Mouse (Mus musculus) midbrain, embryonic 15.5 days (tissue): ENCODE measurements around the gene Tmem202. TPM values are rescaled to one million over a fixed set of nuclear protein-coding genes. Genes with fewer than 3 reads are reported as not detected.
A peak's percentile ranks its signal among the peaks of the same experiment; 100 is the strongest.

ENCODE experiments used
- ATAC-seq: fragments of 200-750 bp; cut with Nextera tagmentation; replicated peaks from 2 replicates; pipeline ENCODE4 v1.8.0; 2017; ENCODE audit warnings: moderate TSS enrichment
- H3K27ac ChIP-seq: fragments of 300-500 bp; sonication (generic); 2 replicates; pipeline ENCODE4 v1.5.1; 2015; ENCODE audit warnings: mild to moderate bottlenecking, inconsistent platforms
- H3K27me3 ChIP-seq: fragments of 300-500 bp; sonication (generic); replicated peaks from 2 replicates; pipeline ENCODE4 v1.6.1; 2015; ENCODE audit warnings: inconsistent platforms
- H3K36me3 ChIP-seq: fragments of 300-500 bp; sonication (generic); replicated peaks from 2 replicates; pipeline ENCODE4 v1.6.1; 2015; ENCODE audit warnings: inconsistent platforms
- H3K4me1 ChIP-seq: fragments of 300-500 bp; sonication (generic); 2 replicates; pipeline ENCODE4 v1.6.1; 2015; ENCODE audit warnings: inconsistent platforms
- H3K4me2 ChIP-seq: fragments of 300-500 bp; sonication (generic); 2 replicates; pipeline ENCODE4 v1.6.1; 2015; ENCODE audit warnings: inconsistent platforms, mild to moderate bottlenecking, moderate library complexity
- H3K4me3 ChIP-seq: fragments of 300-500 bp; sonication (generic); 2 replicates; pipeline ENCODE4 v1.5.1; 2015; ENCODE audit warnings: mild to moderate bottlenecking, inconsistent platforms
- H3K9ac ChIP-seq: fragments of 300-500 bp; sonication (generic); 2 replicates; pipeline ENCODE4 v1.6.1; 2015; ENCODE audit warnings: mild to moderate bottlenecking, inconsistent platforms
- H3K9me3 ChIP-seq: fragments of 300-500 bp; sonication (generic); 2 replicates; pipeline ENCODE4 v1.6.1; 2016; ENCODE audit warnings: inconsistent platforms
- WGBS: fragments of 180-500 bp; shearing (Covaris S2); methylation state at CpG from one replicate; pipeline ENCODE4 v1.1.7; 2015; ENCODE audit warnings: mixed read lengths; 5-methylcytosine and 5-hydroxymethylcytosine counted together
- polyA plus RNA-seq: library from polyadenylated mRNA; unstranded; fragments of >200 nt; fragmentation: Nextera tagmentation; extraction: Ambion mirVana; gene quantifications from 2 replicates; pipeline ENCODE4 v1.2.1, GENCODE M21; 2015

The Tmem202 gene
- polyA plus RNA-seq, 1 experiment from 2014 or later, result 0.67 TPM

GRCm38 (mm10) chr9:59485511-59486075 lies 54.1 kb downstream of the Tmem202 start:
- ATAC-seq, result peak; percentile 46

GRCm38 (mm10) chr9:59484760-59485159 lies 54.9 kb downstream of the Tmem202 start:
- peaks cover 36% of the 10 kb centered on the region for H3K4me1 ChIP-seq
- peak overlapping the region; percentile 54 for H3K4me2 ChIP-seq
- H3K9ac ChIP-seq, result peak overlapping the region; percentile 95
- no peaks in the 10 kb centered on the region for H3K27me3 ChIP-seq
- ATAC-seq, result no peak
- no peak overlapping the region for H3K27ac ChIP-seq
- H3K36me3 ChIP-seq, result no peaks in the 10 kb centered on the region
- H3K9me3 ChIP-seq, result no peaks in the 10 kb centered on the region
- WGBS, result 18% methylated on average over 7 of the region's 7 CpGs
- H3K4me3 ChIP-seq, result peak overlapping the region; percentile 67

More at GRCm38 (mm10) chr9:59485511-59486075, 54.1 kb downstream of the Tmem202 start:
- Histone ChIP-seq H3K9ac (peak overlapping the region; percentile 95), H3K27me3 (no peaks in the 10 kb centered on the region), H3K4me3 (peak overlapping the region; percentile 67), H3K4me2 (peak overlapping the region; percentile 54), H3K4me1 (peaks cover 32% of the 10 kb centered on the region), H3K27ac (peak overlapping the region; percentile 98), H3K36me3 (no peaks in the 10 kb centered on the region), H3K9me3 (no peaks in the 10 kb centered on the region)
- WGBS, result under 1% methylated on average over 34 of the region's 34 CpGs

GRCm38 (mm10) chr9:59482419-59482818 lies 57.2 kb downstream of the Tmem202 start:
- no peak overlapping the region for H3K4me3 ChIP-seq
- peaks cover 39% of the 10 kb centered on the region for H3K4me1 ChIP-seq
- no peak overlapping the region for H3K27ac ChIP-seq
- no peak for ATAC-seq
- H3K4me2 ChIP-seq, result peak overlapping the region; percentile 27; the same call in 1 of the 2 replicates
- no peaks in the 10 kb centered on the region for H3K27me3 ChIP-seq
- H3K9ac ChIP-seq, result no peak overlapping the region
- 34% methylated on average over 1 of the region's 1 CpGs for WGBS
- no peaks in the 10 kb centered on the region for H3K9me3 ChIP-seq
- H3K36me3 ChIP-seq, result no peaks in the 10 kb centered on the region

- H3K4me3 ChIP-seq, result no peak overlapping the region
- 90% methylated on average over 2 of the region's 2 CpGs for WGBS
- no peaks in the 10 kb centered on the region for H3K36me3 ChIP-seq
- ATAC-seq, result no peak
- H3K27ac ChIP-seq, result no peak overlapping the region
- H3K9me3 ChIP-seq, result no peaks in the 10 kb centered on the region
- H3K4me2 ChIP-seq, result no peak overlapping the region
- no peak overlapping the region for H3K9ac ChIP-seq
- H3K4me1 ChIP-seq, result peaks cover 11% of the 10 kb centered on the region
- H3K27me3 ChIP-seq, result no peaks in the 10 kb centered on the region
These were observed 63.0 kb downstream of the Tmem202 start for GRCm38 (mm10) chr9:59476617-59477016.

- Histone ChIP-seq H3K36me3 (no peaks in the 10 kb centered on the region), H3K4me2 (no peak overlapping the region), H3K9me3 (no peaks in the 10 kb centered on the region), H3K9ac (no peak overlapping the region), H3K4me1 (peaks cover 8% of the 10 kb centered on the region), H3K27ac (no peak overlapping the region), H3K4me3 (no peak overlapping the region), H3K27me3 (no peaks in the 10 kb centered on the region)
- ATAC-seq, result no peak
- 71% methylated on average over 1 of the region's 1 CpGs for WGBS
These were observed 64.8 kb downstream of the Tmem202 start for GRCm38 (mm10) chr9:59474838-59475237.

GRCm38 (mm10) chr9:59473171-59473570 lies 66.5 kb downstream of the Tmem202 start:
- ATAC-seq, result no peak
- Histone ChIP-seq H3K27ac (no peak overlapping the region), H3K4me2 (no peak overlapping the region), H3K9me3 (no peaks in the 10 kb centered on the region), H3K36me3 (no peaks in the 10 kb centered on the region), H3K27me3 (no peaks in the 10 kb centered on the region), H3K9ac (no peak overlapping the region), H3K4me3 (no peak overlapping the region), H3K4me1 (0 out of 2 replicates have a peak, but pooled peaks cover 6% of the 10 kb centered on the region)
- WGBS, result 78% methylated on average over 2 of the region's 2 CpGs

- 91% methylated on average over 1 of the region's 1 CpGs for WGBS
- H3K4me1 ChIP-seq, result no peaks in the 10 kb centered on the region
- no peak for ATAC-seq
These were observed 70.2 kb downstream of the Tmem202 start for GRCm38 (mm10) chr9:59469446-59469845.

More at GRCm38 (mm10) chr9:59469446-59469845, 70.2 kb downstream of the Tmem202 start:
- H3K9me3 ChIP-seq, result no peaks in the 10 kb centered on the region
- no peaks in the 10 kb centered on the region for H3K36me3 ChIP-seq
- H3K4me2 ChIP-seq, result no peak overlapping the region
- no peak overlapping the region for H3K4me3 ChIP-seq
- H3K27me3 ChIP-seq, result no peaks in the 10 kb centered on the region
- no peak overlapping the region for H3K27ac ChIP-seq
- H3K9ac ChIP-seq, result no peak overlapping the region

Other genes starting within 250 kb of the Tmem202 start
- 23.5 and 24.5 TPM in 2 replicates for gene Adpgk, start 248.3 kb downstream of the Tmem202 start, polyA plus RNA-seq
- 46.2 and 48.5 TPM in 2 replicates for gene Bbs4, start 186.3 kb downstream of the Tmem202 start, polyA plus RNA-seq
- 17.4 and 20.8 TPM in 2 replicates for gene Arih1, start 53.2 kb downstream of the Tmem202 start, polyA plus RNA-seq
- gene Hexa, start 307 bp downstream of the Tmem202 start, polyA plus RNA-seq, result 61.2 and 67.6 TPM in 2 replicates
- 58.0 and 61.8 TPM in 2 replicates for gene Celf6, start 38.1 kb upstream of the Tmem202 start, polyA plus RNA-seq
- 228 and 229 TPM in 2 replicates for gene Parp6, start 77.4 kb upstream of the Tmem202 start, polyA plus RNA-seq
- gene Pkm, start 116.5 kb upstream of the Tmem202 start, polyA plus RNA-seq, result 1,075 and 1,145 TPM in 2 replicates
- 4.4 and 4.6 TPM in 2 replicates for gene Gramd2, start 140.3 kb upstream of the Tmem202 start, polyA plus RNA-seq
- 11.1 and 14.0 TPM in 2 replicates for gene Senp8, start 210.9 kb upstream of the Tmem202 start, polyA plus RNA-seq
- 28.1 and 28.2 TPM in 2 replicates for gene Myo9a, start 211.0 kb upstream of the Tmem202 start, polyA plus RNA-seq